Mouse (Mus musculus) liver, postnatal 0 days (tissue): ENCODE results near the gene C2cd4c. TPM values are rescaled to one million over a fixed set of nuclear protein-coding genes. Genes with fewer than 3 reads are reported as not detected.

Experiments used
- ATAC-seq: fragments of 200-750 bp; cut with Nextera tagmentation; 2 replicates; pipeline ENCODE4 v1.8.0; 2017; ENCODE audit warnings: mild to moderate bottlenecking, moderate library complexity
- DNase-seq: peaks from one replicate; pipeline ENCODE4 v3.0.0-alpha.2; 2016
- H3K27ac ChIP-seq: fragments of 300-500 bp; sonication (generic); 2 replicates; pipeline ENCODE4 v1.5.1; 2014; ENCODE audit warnings: antibody characterized with exemption, moderate library complexity, mild to moderate bottlenecking, low read depth
- H3K27me3 ChIP-seq: fragments of 300-500 bp; sonication (generic); 2 replicates; pipeline ENCODE4 v1.6.1; 2014; ENCODE audit warnings: low read length, control low read depth, mixed read lengths; ENCODE audit not compliant: insufficient read depth
- H3K36me3 ChIP-seq: fragments of 300-500 bp; sonication (generic); replicated peaks from 2 replicates; pipeline ENCODE4 v1.6.1; 2014; ENCODE audit warnings: mild to moderate bottlenecking, control low read depth, low read length, moderate library complexity, mixed read lengths; ENCODE audit not compliant: insufficient read depth
- H3K4me1 ChIP-seq: fragments of 300-500 bp; sonication (generic); 2 replicates; pipeline ENCODE4 v1.6.1; 2014; ENCODE audit warnings: antibody characterized with exemption, mild to moderate bottlenecking, control low read depth; ENCODE audit not compliant: insufficient read depth
- H3K4me2 ChIP-seq: fragments of 300-500 bp; sonication (generic); 2 replicates; pipeline ENCODE4 v1.6.1; 2014; ENCODE audit warnings: low read depth, mild to moderate bottlenecking, low read length, moderate library complexity, mixed read lengths
- H3K4me3 ChIP-seq: fragments of 300-500 bp; sonication (generic); 2 replicates; pipeline ENCODE4 v1.5.1; 2014; ENCODE audit warnings: low read depth, low read length
- H3K9ac ChIP-seq: fragments of 300-500 bp; sonication (generic); replicated peaks from 2 replicates; pipeline ENCODE4 v1.6.1; 2014; ENCODE audit warnings: mild to moderate bottlenecking, moderate library complexity
- H3K9me3 ChIP-seq: fragments of 300-500 bp; sonication (generic); 2 replicates; pipeline ENCODE4 v1.6.1; 2016; ENCODE audit warnings: mild to moderate bottlenecking, control low read depth, low read length, mixed read lengths
- CTCF ChIP-seq: sonication (generic); IDR thresholded peaks from 2 replicates; pipeline ENCODE4 v1.5.1; 2016; ENCODE audit warnings: antibody characterized with exemption, low read depth
- EP300 ChIP-seq: IDR thresholded peaks from 2 replicates; pipeline ENCODE4 v1.6.1; 2016; ENCODE audit warnings: antibody characterized with exemption, low read depth, mild to moderate bottlenecking
- WGBS: fragments of 180-500 bp; shearing (Covaris S2); extraction: QIAGEN DNeasy Blood & Tissue Kit; methylation state at CpG from one replicate; pipeline ENCODE4 v1.1.7; 2014; ENCODE audit not compliant: insufficient replicate concordance; 5-methylcytosine and 5-hydroxymethylcytosine counted together
- polyA plus RNA-seq: library from polyadenylated mRNA; unstranded; fragments of >200 nt; fragmentation: Nextera tagmentation; extraction: Ambion mirVana; gene quantifications from 2 replicates; pipeline ENCODE4 v1.2.1, GENCODE M21; 2015

Gene C2cd4c
- polyA plus RNA-seq, 1 experiment from 2014 or later: not detected

DNA sequence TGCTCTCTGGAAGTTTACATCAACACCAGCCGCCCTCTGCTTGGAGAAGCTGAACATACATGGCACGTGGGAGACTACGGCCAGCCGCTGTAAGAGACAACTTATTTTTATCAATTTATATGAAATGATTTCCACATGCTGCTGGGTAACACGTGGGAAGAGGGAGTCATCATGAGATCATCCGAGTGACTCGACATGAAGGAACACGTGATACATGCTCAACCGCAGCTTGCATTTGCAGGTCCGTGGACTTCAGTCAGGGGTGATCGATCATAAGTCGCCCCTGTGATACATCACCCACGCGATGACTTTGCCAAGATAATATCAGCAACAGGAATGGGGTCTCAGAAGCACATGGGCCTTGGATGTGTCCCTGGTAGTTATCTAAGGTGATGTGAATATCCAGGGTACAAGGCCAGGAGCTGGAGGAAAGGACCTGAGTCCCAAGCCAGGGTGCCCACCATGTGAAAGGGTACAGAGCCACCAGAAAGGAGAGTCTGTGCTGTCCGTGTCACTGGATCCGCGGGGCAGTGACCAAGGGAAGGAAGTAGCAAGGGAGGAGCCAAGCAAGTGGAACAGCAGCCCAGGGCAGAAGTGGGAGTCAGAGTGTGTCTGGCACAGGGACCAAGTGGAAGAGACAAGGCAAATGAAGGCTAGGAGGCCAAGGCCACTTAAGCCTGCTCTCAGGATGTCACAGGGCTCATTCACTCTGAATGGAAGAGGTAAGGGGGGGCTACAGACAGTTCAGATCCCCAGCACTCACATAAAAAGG lies 19.4 kb upstream of the C2cd4c start:
- peaks cover 6% of the 10 kb centered on the region for H3K4me1 ChIP-seq
- H3K36me3 ChIP-seq: no peaks in the 10 kb centered on the region
- no peak overlapping the region for H3K4me3 ChIP-seq
- H3K27ac ChIP-seq: no peak overlapping the region
- no peaks in the 10 kb centered on the region for H3K9me3 ChIP-seq
- no peak for TF ChIP-seq CTCF
- no peak for ATAC-seq
- no peak overlapping the region for H3K9ac ChIP-seq
- no peak overlapping the region for H3K4me2 ChIP-seq
- no peak for DNase-seq
- WGBS: 66% methylated on average over 17 of the region's 17 CpGs
- H3K27me3 ChIP-seq: peaks cover 23% of the 10 kb centered on the region

DNA sequence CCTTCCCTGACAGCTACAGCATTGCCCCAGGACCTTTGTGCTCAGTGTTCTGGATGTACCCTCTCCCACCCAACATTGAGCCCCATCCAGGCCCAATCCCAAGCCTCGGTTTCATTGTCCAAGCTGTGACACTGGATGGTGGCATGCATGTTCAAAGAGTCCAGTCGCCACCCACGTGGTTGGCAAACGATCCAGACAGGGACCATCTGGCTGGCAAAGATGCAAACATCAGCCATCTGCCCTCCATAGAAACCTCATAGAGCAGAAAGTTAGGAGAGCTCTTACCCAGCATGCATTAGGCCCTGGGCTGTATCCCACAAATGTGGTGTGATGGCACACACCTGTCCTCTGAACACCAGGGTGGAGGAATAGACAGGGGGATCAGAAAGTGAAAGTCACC lies 17.6 kb upstream of the C2cd4c start:
- Histone ChIP-seq H3K4me1 (no peaks in the 10 kb centered on the region), H3K27me3 (peaks cover 6% of the 10 kb centered on the region), H3K4me3 (no peak overlapping the region), H3K27ac (no peak overlapping the region), H3K9me3 (no peaks in the 10 kb centered on the region), H3K36me3 (no peaks in the 10 kb centered on the region), H3K9ac (no peak overlapping the region), H3K4me2 (no peak overlapping the region)
- ATAC-seq (no peak), DNase-seq (no peak)
- TF ChIP-seq EP300: no peak
- no peak for TF ChIP-seq CTCF
- 67% methylated on average over 4 of the region's 4 CpGs for WGBS

DNA sequence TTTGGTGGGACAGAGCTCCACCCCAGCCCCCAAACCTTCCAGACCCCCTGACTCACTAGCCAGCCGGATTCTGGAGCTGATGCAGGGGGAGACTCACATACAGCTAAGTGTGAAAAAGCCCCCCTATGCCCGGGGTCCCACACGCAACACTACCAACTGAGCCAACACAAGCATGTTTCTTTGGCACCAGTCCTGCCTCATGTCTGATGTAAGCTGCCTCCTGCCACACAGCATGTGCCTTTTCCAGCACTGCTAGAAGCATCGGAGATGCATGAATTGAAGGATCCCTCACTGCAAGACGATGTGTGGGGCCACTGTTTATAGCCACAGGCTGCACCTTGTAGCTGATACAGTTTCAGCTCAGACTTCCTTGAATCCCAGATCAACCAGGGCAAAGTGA lies 14.6 kb upstream of the C2cd4c start:
- no peak overlapping the region for H3K4me2 ChIP-seq
- no peaks in the 10 kb centered on the region for H3K4me1 ChIP-seq
- DNase-seq (no peak), ATAC-seq (no peak)
- no peak overlapping the region for H3K9ac ChIP-seq
- no peaks in the 10 kb centered on the region for H3K27me3 ChIP-seq
- TF ChIP-seq EP300 (no peak), CTCF (no peak)
- no peak overlapping the region for H3K27ac ChIP-seq
- no peaks in the 10 kb centered on the region for H3K36me3 ChIP-seq
- H3K9me3 ChIP-seq: no peaks in the 10 kb centered on the region
- H3K4me3 ChIP-seq: no peak overlapping the region
- WGBS: 62% methylated on average over 5 of the region's 5 CpGs

DNA sequence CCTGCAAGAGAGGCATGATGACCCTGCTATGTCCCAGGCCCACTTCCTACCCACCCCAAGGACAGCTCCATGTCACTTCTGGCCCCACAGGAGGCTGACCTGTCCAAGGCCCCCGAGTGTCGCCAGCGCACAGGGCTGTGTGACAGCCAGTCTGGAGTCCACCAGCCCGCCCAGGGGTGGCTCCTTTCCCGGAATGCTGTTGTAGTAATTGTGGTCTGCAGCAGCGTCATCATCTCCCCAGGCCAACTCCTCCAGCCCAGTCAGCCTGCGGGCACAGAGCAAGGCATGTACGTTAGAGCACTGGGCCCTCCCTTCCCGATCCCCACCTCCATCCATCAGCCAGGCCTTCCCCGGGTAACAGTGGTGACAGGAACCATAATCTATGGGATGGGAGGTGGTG lies 12.3 kb upstream of the C2cd4c start:
- Histone ChIP-seq H3K4me3 (no peak overlapping the region), H3K4me2 (no peak overlapping the region), H3K36me3 (no peaks in the 10 kb centered on the region), H3K27ac (no peak overlapping the region), H3K4me1 (no peaks in the 10 kb centered on the region), H3K27me3 (no peaks in the 10 kb centered on the region), H3K9ac (no peak overlapping the region), H3K9me3 (no peaks in the 10 kb centered on the region)
- TF ChIP-seq CTCF: no peak
- no peak for TF ChIP-seq EP300
- ATAC-seq (no peak), DNase-seq (no peak)
- 80% methylated on average over 10 of the region's 10 CpGs for WGBS

DNA sequence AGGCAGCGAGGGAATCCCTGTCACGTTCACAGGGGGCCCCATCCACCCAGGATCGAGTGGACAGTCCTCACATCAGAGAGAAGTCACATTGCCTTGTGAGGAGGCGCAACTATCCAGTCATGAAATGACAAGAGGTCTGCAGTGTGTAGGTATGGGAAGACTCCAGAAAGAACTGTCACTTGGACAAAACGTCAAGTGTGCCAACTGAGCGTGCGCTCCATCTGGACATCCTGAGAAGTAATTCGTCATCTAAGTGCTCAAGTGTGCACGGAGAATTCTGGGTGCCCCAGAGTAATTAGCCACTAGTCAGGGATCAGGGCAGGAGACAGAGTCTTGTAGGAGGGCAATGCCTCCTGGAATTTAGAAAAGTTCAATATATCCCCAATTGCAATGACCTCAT lies 11.6 kb upstream of the C2cd4c start:
- H3K4me3 ChIP-seq: no peak overlapping the region
- ATAC-seq: no peak

DNA sequence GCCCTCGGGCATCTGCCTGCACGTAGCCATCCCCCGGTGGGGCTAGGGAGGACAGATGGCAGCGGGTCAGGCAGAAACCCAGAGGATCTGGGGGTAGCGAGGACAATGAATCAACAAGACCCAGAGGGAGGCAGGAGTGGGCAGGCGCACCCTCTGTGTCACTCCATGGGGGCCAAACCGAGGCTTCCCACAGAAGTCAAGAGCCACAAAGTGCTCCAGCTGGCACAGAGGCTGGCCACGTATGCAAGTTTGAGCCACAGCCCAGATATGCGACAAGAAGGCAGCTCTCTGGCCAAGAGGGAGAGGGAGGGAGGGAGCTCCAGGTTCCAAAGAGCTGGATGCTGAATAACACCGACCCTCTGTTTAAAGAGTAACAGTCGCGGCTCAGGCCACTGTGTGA lies 10.1 kb upstream of the C2cd4c start:
- Histone ChIP-seq H3K4me1 (no peaks in the 10 kb centered on the region), H3K27me3 (0 out of 2 replicates have a peak, but pooled peaks cover 1% of the 10 kb centered on the region), H3K9ac (no peak overlapping the region), H3K27ac (no peak overlapping the region), H3K9me3 (no peaks in the 10 kb centered on the region), H3K36me3 (no peaks in the 10 kb centered on the region), H3K4me2 (no peak overlapping the region), H3K4me3 (no peak overlapping the region)
- WGBS: 71% methylated on average over 12 of the region's 12 CpGs
- DNase-seq: no peak
- ATAC-seq: no peak
- TF ChIP-seq EP300: no peak
- no peak for TF ChIP-seq CTCF

More for the DNA sequence above, 11.6 kb upstream of the C2cd4c start:
- Histone ChIP-seq H3K9ac (no peak overlapping the region), H3K9me3 (no peaks in the 10 kb centered on the region), H3K36me3 (no peaks in the 10 kb centered on the region), H3K27me3 (no peaks in the 10 kb centered on the region), H3K4me1 (no peaks in the 10 kb centered on the region), H3K27ac (no peak overlapping the region), H3K4me2 (no peak overlapping the region)
- WGBS: 70% methylated on average over 9 of the region's 9 CpGs
- TF ChIP-seq CTCF (no peak), EP300 (no peak)
- no peak for DNase-seq

DNA sequence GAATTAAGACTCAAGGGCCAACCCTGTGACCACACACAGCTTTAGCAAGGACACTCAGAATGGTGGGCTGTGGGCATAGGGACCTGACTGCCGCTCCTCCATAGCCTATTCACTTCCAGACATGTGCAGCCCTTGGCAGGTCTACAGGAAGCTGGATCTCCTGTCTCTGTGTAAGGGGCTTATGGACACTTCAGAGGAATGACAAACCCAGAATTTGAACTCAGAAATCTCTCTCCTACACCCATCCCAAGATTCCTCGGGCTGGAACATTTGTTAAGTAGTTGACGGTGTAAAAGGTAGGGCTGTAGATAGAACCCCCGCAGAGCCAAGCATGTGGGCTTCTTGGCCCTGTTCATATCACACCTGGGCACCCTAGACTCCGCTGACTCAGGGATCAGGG lies 2.6 kb upstream of the C2cd4c start:
- H3K36me3 ChIP-seq: no peaks in the 10 kb centered on the region
- no peak overlapping the region for H3K4me3 ChIP-seq
- H3K4me1 ChIP-seq: peaks cover 8% of the 10 kb centered on the region; the same call in 1 of the 2 replicates
- ATAC-seq (no peak), DNase-seq (no peak)
- TF ChIP-seq CTCF (no peak), EP300 (no peak)
- H3K4me2 ChIP-seq: no peak overlapping the region
- peaks cover 28% of the 10 kb centered on the region for H3K27me3 ChIP-seq
- H3K9me3 ChIP-seq: no peaks in the 10 kb centered on the region
- no peak overlapping the region for H3K9ac ChIP-seq
- H3K27ac ChIP-seq: no peak overlapping the region
- WGBS: 84% methylated on average over 5 of the region's 5 CpGs
